Mouse (Mus musculus) cortical plate, adult 2 months (tissue): ENCODE data around the gene Prodh2.

Experiments
- CTCF ChIP-seq: fragments of 200-500 bp; IDR thresholded peaks from 2 replicates; pipeline ENCODE4 v1.5.1; 2011; ENCODE audit warnings: mild to moderate bottlenecking, control low read depth, low read length; ENCODE audit not compliant: insufficient read depth; ENCODE audit errors: extremely low read depth
- POLR2A ChIP-seq: fragments of 200-500 bp; IDR thresholded peaks from 2 replicates; pipeline ENCODE4 v1.6.1; 2011; ENCODE audit warnings: mild to moderate bottlenecking, low read length, control low read depth; ENCODE audit not compliant: insufficient read depth; ENCODE audit errors: extremely low read depth

- TF ChIP-seq CTCF (no peak), POLR2A (no peak)
Measured at GRCm38 (mm10) chr7:30453766-30454165, 39.7 kb upstream of the Prodh2 start.
